Mouse (Mus musculus) forebrain, postnatal 0 days (tissue): ENCODE data around the gene Hoxa1. TPM values are rescaled to one million over a fixed set of nuclear protein-coding genes. Genes with fewer than 3 reads are reported as not detected.

Experiments used
- ATAC-seq: fragments of 200-750 bp; cut with Nextera tagmentation; 2 replicates; pipeline ENCODE4 v1.8.0; 2017; ENCODE audit warnings: mild to moderate bottlenecking, moderate library complexity
- DNase-seq: peaks from one replicate; pipeline ENCODE4 v3.0.0-alpha.2; 2015
- H3K27ac ChIP-seq: fragments of 300-500 bp; sonication (generic); 2 replicates; pipeline ENCODE4 v1.5.1; 2014; ENCODE audit warnings: low read depth, mild to moderate bottlenecking, antibody characterized with exemption, low read length, moderate library complexity, mixed read lengths
- H3K27me3 ChIP-seq: fragments of 300-500 bp; sonication (generic); 2 replicates; pipeline ENCODE4 v1.6.1; 2014; ENCODE audit warnings: mild to moderate bottlenecking, low read length, mixed read lengths; ENCODE audit not compliant: insufficient read depth
- H3K36me3 ChIP-seq: fragments of 300-500 bp; sonication (generic); 2 replicates; pipeline ENCODE4 v1.6.1; 2014; ENCODE audit warnings: mild to moderate bottlenecking, moderate library complexity; ENCODE audit not compliant: insufficient read depth
- H3K4me1 ChIP-seq: fragments of 300-500 bp; sonication (generic); 2 replicates; pipeline ENCODE4 v1.6.1; 2014; ENCODE audit warnings: antibody characterized with exemption; ENCODE audit not compliant: insufficient read depth
- H3K4me2 ChIP-seq: fragments of 300-500 bp; sonication (generic); 2 replicates; pipeline ENCODE4 v1.6.1; 2014; ENCODE audit warnings: low read depth, mild to moderate bottlenecking, moderate library complexity
- H3K4me3 ChIP-seq: fragments of 300-500 bp; sonication (generic); 2 replicates; pipeline ENCODE4 v1.5.1; 2014; ENCODE audit warnings: low read depth, low read length, mixed read lengths
- H3K9ac ChIP-seq: fragments of 300-500 bp; sonication (generic); 2 replicates; pipeline ENCODE4 v1.6.1; 2014; ENCODE audit warnings: mild to moderate bottlenecking
- H3K9me3 ChIP-seq: fragments of 300-500 bp; sonication (generic); 2 replicates; pipeline ENCODE4 v1.6.1; 2016; ENCODE audit warnings: low read length
- CTCF ChIP-seq: sonication (generic); IDR thresholded peaks from 2 replicates; pipeline ENCODE4 v1.5.1; 2016; ENCODE audit warnings: antibody characterized with exemption, control low read depth, low read depth
- WGBS: fragments of 180-500 bp; shearing (Covaris S2); extraction: QIAGEN DNeasy Blood & Tissue Kit; methylation state at CpG from one replicate; pipeline ENCODE4 v1.1.7; 2014; 5-methylcytosine and 5-hydroxymethylcytosine counted together
- polyA plus RNA-seq: library from polyadenylated mRNA; unstranded; fragments of >200 nt; fragmentation: Nextera tagmentation; extraction: Ambion mirVana; gene quantifications from 2 replicates; pipeline ENCODE4 v1.2.1, GENCODE M21; 2015
- total RNA-seq: library from RNA; depleted of rRNA; stranded (reverse); fragments of >200 nt; gene quantifications from 2 replicates; pipeline ENCODE4 v1.2.3, GENCODE M21; 2014

The Hoxa1 gene
- total and polyA plus RNA-seq, 2 experiments from 2014 or later, result 0.10 TPM; not detected in 1

GRCm38 (mm10) chr6:52170166-52170897 is 12.2 kb upstream of the Hoxa1 start:
- Histone ChIP-seq H3K36me3 (no peaks in the 10 kb centered on the region), H3K4me1 (no peaks in the 10 kb centered on the region), H3K9me3 (no peaks in the 10 kb centered on the region), H3K27ac (no peak overlapping the region), H3K9ac (no peak overlapping the region), H3K4me2 (no peak overlapping the region), H3K4me3 (no peak overlapping the region), H3K27me3 (peaks cover 93% of the 10 kb centered on the region)
- no peak for TF ChIP-seq CTCF
- 1% methylated on average over 40 of the region's 40 CpGs for WGBS
- ATAC-seq (no peak), DNase-seq (no peak)

- H3K9ac ChIP-seq, result no peak overlapping the region
These were observed 11.5 kb upstream of the Hoxa1 start for GRCm38 (mm10) chr6:52169499-52170165.

GRCm38 (mm10) chr6:52168191-52169055 is 10.3 kb upstream of the Hoxa1 start:
- no peak for TF ChIP-seq CTCF
- Histone ChIP-seq H3K4me2 (no peak overlapping the region), H3K36me3 (no peaks in the 10 kb centered on the region), H3K4me1 (no peaks in the 10 kb centered on the region), H3K4me3 (no peak overlapping the region), H3K9ac (no peak overlapping the region), H3K27ac (no peak overlapping the region), H3K9me3 (no peaks in the 10 kb centered on the region), H3K27me3 (peaks cover 92% of the 10 kb centered on the region)
- DNase-seq (peak; percentile 52), ATAC-seq (no peak)
- WGBS, result under 1% methylated on average over 42 of the region's 42 CpGs

More at GRCm38 (mm10) chr6:52169499-52170165, 11.5 kb upstream of the Hoxa1 start:
- no peaks in the 10 kb centered on the region for H3K9me3 ChIP-seq
- TF ChIP-seq CTCF, result no peak
- 3% methylated on average over 16 of the region's 16 CpGs for WGBS
- H3K4me1 ChIP-seq, result no peaks in the 10 kb centered on the region
- DNase-seq (no peak), ATAC-seq (no peak)
- no peak overlapping the region for H3K27ac ChIP-seq
- peaks cover 93% of the 10 kb centered on the region for H3K27me3 ChIP-seq
- no peak overlapping the region for H3K4me2 ChIP-seq
- H3K36me3 ChIP-seq, result no peaks in the 10 kb centered on the region
- H3K4me3 ChIP-seq, result no peak overlapping the region

- 2% methylated on average over 14 of the region's 14 CpGs for WGBS
- H3K4me2 ChIP-seq, result no peak overlapping the region
- peaks cover 92% of the 10 kb centered on the region for H3K27me3 ChIP-seq
- H3K27ac ChIP-seq, result no peak overlapping the region
- DNase-seq (no peak), ATAC-seq (no peak)
- H3K4me3 ChIP-seq, result no peak overlapping the region
- H3K9ac ChIP-seq, result no peak overlapping the region
- no peaks in the 10 kb centered on the region for H3K36me3 ChIP-seq
- TF ChIP-seq CTCF, result no peak
- no peaks in the 10 kb centered on the region for H3K9me3 ChIP-seq
- H3K4me1 ChIP-seq, result no peaks in the 10 kb centered on the region
These were observed 9.6 kb upstream of the Hoxa1 start for GRCm38 (mm10) chr6:52167736-52168161.

- H3K27me3 ChIP-seq, result peaks cover 91% of the 10 kb centered on the region
- no peak overlapping the region for H3K27ac ChIP-seq
- DNase-seq, result peak; percentile 5
- TF ChIP-seq CTCF, result no peak
- no peaks in the 10 kb centered on the region for H3K4me1 ChIP-seq
- no peak overlapping the region for H3K9ac ChIP-seq
- 12% methylated on average over 1 of the region's 1 CpGs for WGBS
- no peak for ATAC-seq
- H3K4me3 ChIP-seq, result no peak overlapping the region
- no peaks in the 10 kb centered on the region for H3K36me3 ChIP-seq
- no peak overlapping the region for H3K4me2 ChIP-seq
- H3K9me3 ChIP-seq, result no peaks in the 10 kb centered on the region
These were observed 9.1 kb upstream of the Hoxa1 start for GRCm38 (mm10) chr6:52167176-52167575.

- Histone ChIP-seq H3K9ac (no peak overlapping the region), H3K4me3 (no peak overlapping the region), H3K27me3 (peaks cover 91% of the 10 kb centered on the region), H3K4me1 (no peaks in the 10 kb centered on the region), H3K27ac (no peak overlapping the region), H3K4me2 (no peak overlapping the region), H3K9me3 (no peaks in the 10 kb centered on the region), H3K36me3 (no peaks in the 10 kb centered on the region)
- no peak for TF ChIP-seq CTCF
- 2% methylated on average over 4 of the region's 4 CpGs for WGBS
- DNase-seq (peak; percentile 15), ATAC-seq (no peak)
These were observed 8.4 kb upstream of the Hoxa1 start for GRCm38 (mm10) chr6:52166431-52167077.
